Mouse (Mus musculus): ENCODE data around the gene Fgfr2. TPM values are rescaled to one million over a fixed set of nuclear protein-coding genes. Genes with fewer than 3 reads are reported as not detected.

Fgfr2 gene
- polyA plus RNA-seq, 1 experiment from 2014 or later, result 133 TPM

GRCm38 (mm10) chr7:132480696-132481306, 642.3 kb downstream of the Fgfr2 start:
- Histone ChIP-seq H3K9me3 (ENCODE audit: control insufficient read depth, low read length) (no peaks in the 10 kb centered on the region), H3K4me2 (replicated peaks; ENCODE audit: low read depth, low read length) (no peak overlapping the region), H3K27me3 (ENCODE audit: control insufficient read depth, insufficient read depth, low read length) (no peaks in the 10 kb centered on the region), H3K4me1 (ENCODE audit: control insufficient read depth, insufficient read depth, low read length) (0 out of 2 replicates have a peak, but pooled peaks cover 3% of the 10 kb centered on the region), H3K9ac (ENCODE audit: low read depth, low read length) (no peak overlapping the region), H3K4me3 (ENCODE audit: low read length) (no peak overlapping the region), H3K27ac (ENCODE audit: low read depth, low read length) (no peak overlapping the region), H3K36me3 (ENCODE audit: control insufficient read depth, insufficient read depth, low read length) (no peaks in the 10 kb centered on the region)
- WGBS, result 57% methylated on average over 4 of the region's 4 CpGs
- ATAC-seq (ENCODE audit: low FRiP score, low TSS enrichment), result no peak

GRCm38 (mm10) chr7:132478295-132478809, 644.8 kb downstream of the Fgfr2 start:
- no peak overlapping the region for H3K9ac ChIP-seq (ENCODE audit: low read depth, low read length)
- H3K9me3 ChIP-seq (ENCODE audit: control insufficient read depth, low read length), result no peaks in the 10 kb centered on the region
- ATAC-seq (ENCODE audit: low FRiP score, low TSS enrichment), result no peak
- no peak overlapping the region for H3K4me3 ChIP-seq (ENCODE audit: low read length)
- WGBS, result 80% methylated on average over 9 of the region's 9 CpGs
- H3K36me3 ChIP-seq (ENCODE audit: control insufficient read depth, insufficient read depth, low read length), result no peaks in the 10 kb centered on the region
- H3K4me1 ChIP-seq (ENCODE audit: control insufficient read depth, insufficient read depth, low read length), result 0 out of 2 replicates have a peak, but pooled peaks cover 3% of the 10 kb centered on the region
- H3K4me2 ChIP-seq (replicated peaks; ENCODE audit: low read depth, low read length), result no peak overlapping the region
- no peaks in the 10 kb centered on the region for H3K27me3 ChIP-seq (ENCODE audit: control insufficient read depth, insufficient read depth, low read length)
- H3K27ac ChIP-seq (ENCODE audit: low read depth, low read length), result no peak overlapping the region

- Histone ChIP-seq H3K27ac (ENCODE audit: low read depth, low read length) (no peak overlapping the region), H3K4me2 (replicated peaks; ENCODE audit: low read depth, low read length) (no peak overlapping the region), H3K36me3 (ENCODE audit: control insufficient read depth, insufficient read depth, low read length) (no peaks in the 10 kb centered on the region), H3K4me3 (ENCODE audit: low read length) (no peak overlapping the region), H3K4me1 (ENCODE audit: control insufficient read depth, insufficient read depth, low read length) (0 out of 2 replicates have a peak, but pooled peaks cover 3% of the 10 kb centered on the region), H3K9me3 (ENCODE audit: control insufficient read depth, low read length) (no peaks in the 10 kb centered on the region), H3K9ac (ENCODE audit: low read depth, low read length) (no peak overlapping the region), H3K27me3 (ENCODE audit: control insufficient read depth, insufficient read depth, low read length) (no peaks in the 10 kb centered on the region)
- WGBS, result 50% methylated on average over 3 of the region's 3 CpGs
- ATAC-seq (ENCODE audit: low FRiP score, low TSS enrichment), result no peak
These were observed 645.4 kb downstream of the Fgfr2 start for GRCm38 (mm10) chr7:132477753-132478152.

- H3K4me1 ChIP-seq (ENCODE audit: control insufficient read depth, insufficient read depth, low read length), result 0 out of 2 replicates have a peak, but pooled peaks cover 3% of the 10 kb centered on the region
- no peaks in the 10 kb centered on the region for H3K9me3 ChIP-seq (ENCODE audit: control insufficient read depth, low read length)
- no peak overlapping the region for H3K4me3 ChIP-seq (ENCODE audit: low read length)
- no peak overlapping the region for H3K4me2 ChIP-seq (replicated peaks; ENCODE audit: low read depth, low read length)
- no peak for ATAC-seq (ENCODE audit: low FRiP score, low TSS enrichment)
- H3K9ac ChIP-seq (ENCODE audit: low read depth, low read length), result no peak overlapping the region
- no peaks in the 10 kb centered on the region for H3K36me3 ChIP-seq (ENCODE audit: control insufficient read depth, insufficient read depth, low read length)
- H3K27ac ChIP-seq (ENCODE audit: low read depth, low read length), result no peak overlapping the region
- 95% methylated on average over 2 of the region's 2 CpGs for WGBS
- H3K27me3 ChIP-seq (ENCODE audit: control insufficient read depth, insufficient read depth, low read length), result no peaks in the 10 kb centered on the region
These were observed 646.7 kb downstream of the Fgfr2 start for GRCm38 (mm10) chr7:132476491-132476890.

- Histone ChIP-seq H3K27ac (ENCODE audit: low read depth, low read length) (no peak overlapping the region), H3K36me3 (ENCODE audit: control insufficient read depth, insufficient read depth, low read length) (no peaks in the 10 kb centered on the region), H3K9me3 (ENCODE audit: control insufficient read depth, low read length) (no peaks in the 10 kb centered on the region), H3K4me1 (ENCODE audit: control insufficient read depth, insufficient read depth, low read length) (no peaks in the 10 kb centered on the region), H3K4me2 (replicated peaks; ENCODE audit: low read depth, low read length) (no peak overlapping the region), H3K4me3 (ENCODE audit: low read length) (no peak overlapping the region), H3K9ac (ENCODE audit: low read depth, low read length) (no peak overlapping the region), H3K27me3 (ENCODE audit: control insufficient read depth, insufficient read depth, low read length) (no peaks in the 10 kb centered on the region)
- WGBS, result 20% methylated on average over 5 of the region's 5 CpGs
- no peak for ATAC-seq (ENCODE audit: low FRiP score, low TSS enrichment)
These were observed 648.1 kb downstream of the Fgfr2 start for GRCm38 (mm10) chr7:132475069-132475468.

GRCm38 (mm10) chr7:132471327-132471726, 651.8 kb downstream of the Fgfr2 start:
- no peak for ATAC-seq (ENCODE audit: low FRiP score, low TSS enrichment)
- Histone ChIP-seq H3K9ac (ENCODE audit: low read depth, low read length) (no peak overlapping the region), H3K27me3 (ENCODE audit: control insufficient read depth, insufficient read depth, low read length) (no peaks in the 10 kb centered on the region), H3K4me2 (replicated peaks; ENCODE audit: low read depth, low read length) (no peak overlapping the region), H3K4me1 (ENCODE audit: control insufficient read depth, insufficient read depth, low read length) (no peaks in the 10 kb centered on the region), H3K4me3 (ENCODE audit: low read length) (no peak overlapping the region), H3K27ac (ENCODE audit: low read depth, low read length) (no peak overlapping the region), H3K36me3 (ENCODE audit: control insufficient read depth, insufficient read depth, low read length) (no peaks in the 10 kb centered on the region), H3K9me3 (ENCODE audit: control insufficient read depth, low read length) (no peaks in the 10 kb centered on the region)
- 64% methylated on average over 3 of the region's 3 CpGs for WGBS

GRCm38 (mm10) chr7:132468391-132468790, 654.8 kb downstream of the Fgfr2 start:
- Histone ChIP-seq H3K4me3 (ENCODE audit: low read length) (no peak overlapping the region), H3K9ac (ENCODE audit: low read depth, low read length) (no peak overlapping the region)
- no peak for ATAC-seq (ENCODE audit: low FRiP score, low TSS enrichment)

GRCm38 (mm10) chr7:132465897-132466296, 657.3 kb downstream of the Fgfr2 start:
- no peak overlapping the region for H3K4me3 ChIP-seq (ENCODE audit: low read length)
- no peak for ATAC-seq (ENCODE audit: low FRiP score, low TSS enrichment)
- H3K4me1 ChIP-seq (ENCODE audit: control insufficient read depth, insufficient read depth, low read length), result no peaks in the 10 kb centered on the region
- H3K36me3 ChIP-seq (ENCODE audit: control insufficient read depth, insufficient read depth, low read length), result no peaks in the 10 kb centered on the region
- H3K27ac ChIP-seq (ENCODE audit: low read depth, low read length), result no peak overlapping the region
- H3K27me3 ChIP-seq (ENCODE audit: control insufficient read depth, insufficient read depth, low read length), result no peaks in the 10 kb centered on the region
- no peak overlapping the region for H3K4me2 ChIP-seq (replicated peaks; ENCODE audit: low read depth, low read length)
- H3K9me3 ChIP-seq (ENCODE audit: control insufficient read depth, low read length), result no peaks in the 10 kb centered on the region
- H3K9ac ChIP-seq (ENCODE audit: low read depth, low read length), result no peak overlapping the region
- 83% methylated on average over 5 of the region's 5 CpGs for WGBS

More at GRCm38 (mm10) chr7:132468391-132468790, 654.8 kb downstream of the Fgfr2 start:
- Histone ChIP-seq H3K4me2 (replicated peaks; ENCODE audit: low read depth, low read length) (no peak overlapping the region), H3K36me3 (ENCODE audit: control insufficient read depth, insufficient read depth, low read length) (no peaks in the 10 kb centered on the region), H3K4me1 (ENCODE audit: control insufficient read depth, insufficient read depth, low read length) (no peaks in the 10 kb centered on the region), H3K27ac (ENCODE audit: low read depth, low read length) (no peak overlapping the region), H3K27me3 (ENCODE audit: control insufficient read depth, insufficient read depth, low read length) (no peaks in the 10 kb centered on the region), H3K9me3 (ENCODE audit: control insufficient read depth, low read length) (no peaks in the 10 kb centered on the region)

GRCm38 (mm10) chr7:132464894-132465293, 658.3 kb downstream of the Fgfr2 start:
- 87% methylated on average over 1 of the region's 1 CpGs for WGBS
- H3K36me3 ChIP-seq (ENCODE audit: control insufficient read depth, insufficient read depth, low read length), result no peaks in the 10 kb centered on the region
- H3K9me3 ChIP-seq (ENCODE audit: control insufficient read depth, low read length), result no peaks in the 10 kb centered on the region
- ATAC-seq (ENCODE audit: low FRiP score, low TSS enrichment), result no peak
- no peaks in the 10 kb centered on the region for H3K4me1 ChIP-seq (ENCODE audit: control insufficient read depth, insufficient read depth, low read length)
- no peaks in the 10 kb centered on the region for H3K27me3 ChIP-seq (ENCODE audit: control insufficient read depth, insufficient read depth, low read length)
- H3K9ac ChIP-seq (ENCODE audit: low read depth, low read length), result no peak overlapping the region
- H3K27ac ChIP-seq (ENCODE audit: low read depth, low read length), result no peak overlapping the region
- no peak overlapping the region for H3K4me2 ChIP-seq (replicated peaks; ENCODE audit: low read depth, low read length)
- H3K4me3 ChIP-seq (ENCODE audit: low read length), result no peak overlapping the region

Data from kidney, embryonic 14.5 days (tissue).